Mouse (Mus musculus): ENCODE results near the gene Csf3. TPM values are rescaled to one million over a fixed set of nuclear protein-coding genes. Genes with fewer than 3 reads are reported as not detected.

The Csf3 gene
- polyA plus RNA-seq, 1 experiment = not detected

GRCm38 (mm10) chr11:98694301-98694700, 6.8 kb upstream of the Csf3 start:
- Histone ChIP-seq H3K4me1 (ENCODE audit: control insufficient read depth, insufficient read depth, low read length) (no peaks in the 10 kb centered on the region), H3K4me3 (replicated peaks; ENCODE audit: extremely low read depth, low read depth, low read length) (no peak overlapping the region)
- 67% methylated on average over 9 of the region's 9 CpGs for WGBS
- no peak for DNase-seq
- TF ChIP-seq POLR2A (IDR thresholded peaks at IDR 0.05; ENCODE audit: borderline replicate concordance, extremely low read depth, low read depth, low read length) = no peak
- TF ChIP-seq CTCF (IDR thresholded peaks at IDR 0.05; ENCODE audit: insufficient read depth, low read length) = no peak

GRCm38 (mm10) chr11:98695408-98695807, 5.7 kb upstream of the Csf3 start:
- no peak for DNase-seq
- TF ChIP-seq CTCF (IDR thresholded peaks at IDR 0.05; ENCODE audit: insufficient read depth, low read length) (no peak), POLR2A (IDR thresholded peaks at IDR 0.05; ENCODE audit: borderline replicate concordance, extremely low read depth, low read depth, low read length) (no peak)

DNA sequence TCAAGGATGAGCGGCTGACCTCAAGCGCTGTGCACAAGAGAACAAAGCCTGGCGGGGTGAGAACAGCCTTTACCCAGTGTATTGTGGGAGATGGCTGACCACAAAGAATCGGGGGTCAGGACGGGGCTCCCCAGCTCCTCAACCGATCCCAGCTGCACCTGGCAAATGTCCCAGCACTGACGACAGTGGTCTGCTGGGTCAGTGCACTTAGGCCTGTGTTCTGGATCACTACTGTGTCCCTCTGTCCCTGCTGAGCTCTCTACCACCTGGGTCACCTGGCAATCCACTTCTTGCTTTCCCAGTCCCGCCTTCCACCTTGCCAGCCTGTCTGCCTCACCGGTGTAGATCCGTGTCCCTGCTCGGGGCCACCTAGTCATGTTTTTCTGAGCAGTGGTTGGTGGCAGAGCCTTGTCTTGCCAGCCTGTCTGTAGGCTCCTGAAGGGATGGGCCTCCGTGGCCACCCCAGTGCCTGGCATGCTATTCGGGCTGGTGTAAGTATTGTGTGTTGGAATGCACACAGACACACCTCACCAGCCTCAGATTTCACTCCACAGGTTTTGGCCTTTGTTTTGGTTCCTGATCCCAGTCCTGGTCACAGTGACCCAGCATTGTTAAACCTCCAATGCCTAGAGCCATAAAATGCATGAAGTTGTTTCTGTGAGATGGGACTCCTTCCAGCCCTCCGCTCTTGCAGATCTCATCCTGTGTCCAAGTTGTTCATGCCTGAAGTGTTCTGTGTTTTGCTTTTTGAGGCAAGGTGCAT, 4.4 kb upstream of the Csf3 start:
- WGBS = 73% methylated on average over 14 of the region's 14 CpGs

More at GRCm38 (mm10) chr11:98695408-98695807, 5.7 kb upstream of the Csf3 start:
- 75% methylated on average over 14 of the region's 14 CpGs for WGBS
- Histone ChIP-seq H3K4me3 (replicated peaks; ENCODE audit: extremely low read depth, low read depth, low read length) (no peak overlapping the region), H3K4me1 (ENCODE audit: control insufficient read depth, insufficient read depth, low read length) (no peaks in the 10 kb centered on the region)

GRCm38 (mm10) chr11:98697225-98697624, 3.8 kb upstream of the Csf3 start:
- H3K4me1 ChIP-seq (ENCODE audit: control insufficient read depth, insufficient read depth, low read length) = no peaks in the 10 kb centered on the region
- WGBS = 88% methylated on average over 12 of the region's 12 CpGs
- TF ChIP-seq POLR2A (IDR thresholded peaks at IDR 0.05; ENCODE audit: borderline replicate concordance, extremely low read depth, low read depth, low read length) = no peak
- no peak for TF ChIP-seq CTCF (IDR thresholded peaks at IDR 0.05; ENCODE audit: insufficient read depth, low read length)
- no peak overlapping the region for H3K4me3 ChIP-seq (replicated peaks; ENCODE audit: extremely low read depth, low read depth, low read length)
- DNase-seq = no peak

More for the DNA sequence above, 4.4 kb upstream of the Csf3 start:
- no peak overlapping the region for H3K4me3 ChIP-seq (replicated peaks; ENCODE audit: extremely low read depth, low read depth, low read length)
- no peaks in the 10 kb centered on the region for H3K4me1 ChIP-seq (ENCODE audit: control insufficient read depth, insufficient read depth, low read length)
- DNase-seq = no peak
- TF ChIP-seq POLR2A (IDR thresholded peaks at IDR 0.05; ENCODE audit: borderline replicate concordance, extremely low read depth, low read depth, low read length) (no peak), CTCF (IDR thresholded peaks at IDR 0.05; ENCODE audit: insufficient read depth, low read length) (no peak)

GRCm38 (mm10) chr11:98698849-98699640, 2.0 kb upstream of the Csf3 start:
- Histone ChIP-seq H3K4me1 (ENCODE audit: control insufficient read depth, insufficient read depth, low read length) (no peaks in the 10 kb centered on the region), H3K4me3 (replicated peaks; ENCODE audit: extremely low read depth, low read depth, low read length) (no peak overlapping the region)
- TF ChIP-seq CTCF (IDR thresholded peaks at IDR 0.05; ENCODE audit: insufficient read depth, low read length) (no peak), POLR2A (IDR thresholded peaks at IDR 0.05; ENCODE audit: borderline replicate concordance, extremely low read depth, low read depth, low read length) (no peak)
- DNase-seq = no peak
- 79% methylated on average over 16 of the region's 16 CpGs for WGBS

DNA sequence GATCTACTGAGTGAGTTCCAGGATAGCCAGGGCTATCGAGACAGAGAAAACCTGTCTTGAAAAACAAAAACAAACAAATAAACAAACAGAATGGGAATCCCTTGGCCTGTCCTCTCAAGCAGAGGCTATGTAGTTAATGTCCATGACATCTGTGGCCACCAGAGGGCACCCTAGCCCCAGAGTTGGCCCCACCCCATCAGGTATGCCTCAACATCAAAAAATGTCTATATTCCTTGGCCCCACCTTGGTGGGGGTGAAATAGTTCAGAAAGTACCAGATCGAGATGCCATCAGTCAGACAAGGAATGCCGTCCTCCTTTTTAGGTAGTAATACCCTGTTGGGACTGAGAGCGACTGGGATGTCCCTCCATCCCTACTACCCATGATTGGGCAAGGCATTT, 1.2 kb upstream of the Csf3 start:
- TF ChIP-seq CTCF (IDR thresholded peaks at IDR 0.05; ENCODE audit: insufficient read depth, low read length) = peak; percentile 88
- TF ChIP-seq POLR2A (IDR thresholded peaks at IDR 0.05; ENCODE audit: borderline replicate concordance, extremely low read depth, low read depth, low read length) = no peak
- no peaks in the 10 kb centered on the region for H3K4me1 ChIP-seq (ENCODE audit: control insufficient read depth, insufficient read depth, low read length)
- DNase-seq = peak; percentile 81
- 22% methylated on average over 4 of the region's 4 CpGs for WGBS
- H3K4me3 ChIP-seq (replicated peaks; ENCODE audit: extremely low read depth, low read depth, low read length) = no peak overlapping the region

DNA sequence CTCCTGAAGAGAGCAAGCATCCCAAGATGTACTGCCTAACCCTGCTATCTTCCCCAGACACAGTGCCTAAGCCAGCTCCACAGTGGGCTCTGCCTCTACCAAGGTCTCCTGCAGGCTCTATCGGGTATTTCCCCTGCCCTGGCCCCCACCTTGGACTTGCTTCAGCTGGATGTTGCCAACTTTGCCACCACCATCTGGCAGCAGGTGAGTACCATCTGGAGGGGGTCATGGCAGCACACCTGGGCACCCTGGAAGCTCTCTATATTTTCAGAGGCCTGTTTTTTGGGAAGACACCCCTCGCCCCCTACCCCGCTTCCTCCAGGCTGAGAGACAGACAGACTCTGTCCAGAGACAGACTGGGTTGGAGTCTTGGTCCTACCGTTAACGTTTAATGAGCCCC, 1.3 kb downstream of the Csf3 start:
- DNase-seq = no peak
- no peak for TF ChIP-seq CTCF (IDR thresholded peaks at IDR 0.05; ENCODE audit: insufficient read depth, low read length)
- no peak for TF ChIP-seq POLR2A (IDR thresholded peaks at IDR 0.05; ENCODE audit: borderline replicate concordance, extremely low read depth, low read depth, low read length)
- no peaks in the 10 kb centered on the region for H3K4me1 ChIP-seq (ENCODE audit: control insufficient read depth, insufficient read depth, low read length)
- WGBS = 74% methylated on average over 5 of the region's 5 CpGs
- H3K4me3 ChIP-seq (replicated peaks; ENCODE audit: extremely low read depth, low read depth, low read length) = no peak overlapping the region

DNA sequence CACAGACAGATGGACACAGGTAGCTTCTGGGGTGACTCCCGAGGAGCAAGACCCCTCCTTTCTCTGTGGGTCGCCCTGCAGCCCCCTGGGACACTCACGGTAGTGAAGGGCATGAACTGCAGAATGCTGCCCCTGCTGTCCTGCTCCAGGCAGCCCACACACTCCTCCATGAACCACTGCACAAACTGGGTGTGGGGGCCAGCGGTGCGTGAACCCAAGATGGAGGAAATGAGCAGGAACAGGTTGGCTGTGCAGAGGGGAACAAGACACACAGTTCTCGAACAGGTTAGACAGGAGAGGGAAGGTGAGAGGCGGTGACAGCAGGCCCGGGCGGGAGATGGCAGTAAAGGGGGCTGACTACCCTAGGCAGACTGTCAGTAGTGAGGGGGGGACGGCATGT, 4.0 kb downstream of the Csf3 start:
- TF ChIP-seq POLR2A (IDR thresholded peaks at IDR 0.05; ENCODE audit: borderline replicate concordance, extremely low read depth, low read depth, low read length) = no peak
- no peak for TF ChIP-seq CTCF (IDR thresholded peaks at IDR 0.05; ENCODE audit: insufficient read depth, low read length)
- no peak for DNase-seq
- H3K4me1 ChIP-seq (ENCODE audit: control insufficient read depth, insufficient read depth, low read length) = peaks cover 20% of the 10 kb centered on the region
- H3K4me3 ChIP-seq (replicated peaks; ENCODE audit: extremely low read depth, low read depth, low read length) = no peak overlapping the region
- 86% methylated on average over 10 of the region's 10 CpGs for WGBS

GRCm38 (mm10) chr11:98707401-98708281, 6.6 kb downstream of the Csf3 start:
- TF ChIP-seq CTCF (IDR thresholded peaks at IDR 0.05; ENCODE audit: insufficient read depth, low read length) (no peak), POLR2A (IDR thresholded peaks at IDR 0.05; ENCODE audit: borderline replicate concordance, extremely low read depth, low read depth, low read length) (no peak)
- H3K4me1 ChIP-seq (ENCODE audit: control insufficient read depth, insufficient read depth, low read length) = peaks cover 29% of the 10 kb centered on the region
- H3K4me3 ChIP-seq (replicated peaks; ENCODE audit: extremely low read depth, low read depth, low read length) = no peak overlapping the region
- WGBS = 60% methylated on average over 22 of the region's 22 CpGs
- peak; percentile 67 for DNase-seq
